Mouse (Mus musculus) E14TG2a.4 (cell line): ENCODE measurements around the gene Tmem98.

Experiments used
- CTCF ChIP-seq: conservative IDR thresholded peaks from 2 replicates; pipeline ENCODE4 v1.5.1; 2014; ENCODE audit warnings: low read length
- NANOG ChIP-seq: IDR thresholded peaks from 2 replicates; pipeline ENCODE4 v1.6.1; 2014; ENCODE audit warnings: borderline replicate concordance, low read length, mixed read lengths
- POU5F1 ChIP-seq: IDR thresholded peaks from 2 replicates; pipeline ENCODE4 v1.6.1; 2014; ENCODE audit warnings: low read length, borderline replicate concordance

DNA sequence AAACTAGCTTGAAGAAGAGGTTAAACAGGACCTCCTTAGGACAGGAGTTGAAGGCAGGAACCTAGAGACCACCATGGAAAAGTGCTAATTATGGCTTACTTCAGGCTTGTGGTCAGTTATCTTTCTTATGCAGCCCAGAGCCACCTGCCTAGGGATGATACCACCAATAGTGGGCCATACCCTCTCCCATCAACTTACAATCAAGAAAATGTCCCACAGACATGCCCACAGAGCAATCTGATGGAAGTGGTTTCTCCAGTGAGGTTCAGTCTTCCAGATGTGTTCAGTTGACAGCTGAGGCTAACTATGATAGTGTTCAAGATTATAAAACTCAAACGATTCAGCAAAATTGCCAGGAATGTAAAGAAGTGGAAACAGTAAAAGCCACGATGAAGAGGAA, 33.5 kb downstream of the Tmem98 start:
- TF ChIP-seq CTCF (no peak), NANOG (no peak), POU5F1 (no peak)
